Mouse (Mus musculus) intestine, embryonic 14.5 days (tissue): ENCODE measurements at regions not wholly inside any gene's neighbourhood (a gene's known extent, or its start where the extent isn't known, plus 50 kb on each side); places are given as distances from the start of the nearest gene placed in this dataset.

Experiments
- ATAC-seq: fragments of 200-750 bp; cut with Nextera tagmentation; replicated peaks from 2 replicates; pipeline ENCODE4 v1.8.0; 2017; ENCODE audit warnings: low read depth, moderate number of reproducible peaks, moderate TSS enrichment, moderate library complexity; ENCODE audit not compliant: low FRiP score, low TSS enrichment
- DNase-seq: peaks from one replicate; pipeline ENCODE4 v3.0.0-alpha.2; 2018; ENCODE audit warnings: low spot score
- H3K27ac ChIP-seq: fragments of 300-500 bp; sonication (generic); 2 replicates; pipeline ENCODE4 v1.5.1; 2014; ENCODE audit warnings: low read depth, mild to moderate bottlenecking, control low read depth
- H3K27me3 ChIP-seq: fragments of 300-500 bp; sonication (generic); replicated peaks from 2 replicates; pipeline ENCODE4 v1.6.1; 2014; ENCODE audit warnings: low read length, control low read depth; ENCODE audit not compliant: control insufficient read depth, insufficient read depth
- H3K36me3 ChIP-seq: fragments of 300-500 bp; sonication (generic); 2 replicates; pipeline ENCODE4 v1.6.1; 2014; ENCODE audit warnings: low read length, control low read depth; ENCODE audit not compliant: control insufficient read depth, insufficient read depth
- H3K4me1 ChIP-seq: fragments of 300-500 bp; sonication (generic); replicated peaks from 2 replicates; pipeline ENCODE4 v1.6.1; 2014; ENCODE audit warnings: low read length, control low read depth, mixed read lengths; ENCODE audit not compliant: control insufficient read depth, insufficient read depth
- H3K4me2 ChIP-seq: fragments of 300-500 bp; sonication (generic); 2 replicates; pipeline ENCODE4 v1.6.1; 2014; ENCODE audit warnings: low read length
- H3K4me3 ChIP-seq: fragments of 300-500 bp; sonication (generic); 2 replicates; pipeline ENCODE4 v1.5.1; 2014; ENCODE audit warnings: low read depth, low read length, control low read depth, mixed read lengths
- H3K9ac ChIP-seq: fragments of 300-500 bp; sonication (generic); 2 replicates; pipeline ENCODE4 v1.6.1; 2014; ENCODE audit warnings: mild to moderate bottlenecking, low read length
- H3K9me3 ChIP-seq: fragments of 300-500 bp; sonication (generic); 2 replicates; pipeline ENCODE4 v1.6.1; 2016; ENCODE audit warnings: low read length, control low read depth; ENCODE audit not compliant: control insufficient read depth
- WGBS: fragments of 180-500 bp; shearing (Covaris S2); extraction: QIAGEN DNeasy Blood & Tissue Kit; methylation state at CpG from one replicate; pipeline ENCODE4 v1.1.7; 2014; 5-methylcytosine and 5-hydroxymethylcytosine counted together

DNA sequence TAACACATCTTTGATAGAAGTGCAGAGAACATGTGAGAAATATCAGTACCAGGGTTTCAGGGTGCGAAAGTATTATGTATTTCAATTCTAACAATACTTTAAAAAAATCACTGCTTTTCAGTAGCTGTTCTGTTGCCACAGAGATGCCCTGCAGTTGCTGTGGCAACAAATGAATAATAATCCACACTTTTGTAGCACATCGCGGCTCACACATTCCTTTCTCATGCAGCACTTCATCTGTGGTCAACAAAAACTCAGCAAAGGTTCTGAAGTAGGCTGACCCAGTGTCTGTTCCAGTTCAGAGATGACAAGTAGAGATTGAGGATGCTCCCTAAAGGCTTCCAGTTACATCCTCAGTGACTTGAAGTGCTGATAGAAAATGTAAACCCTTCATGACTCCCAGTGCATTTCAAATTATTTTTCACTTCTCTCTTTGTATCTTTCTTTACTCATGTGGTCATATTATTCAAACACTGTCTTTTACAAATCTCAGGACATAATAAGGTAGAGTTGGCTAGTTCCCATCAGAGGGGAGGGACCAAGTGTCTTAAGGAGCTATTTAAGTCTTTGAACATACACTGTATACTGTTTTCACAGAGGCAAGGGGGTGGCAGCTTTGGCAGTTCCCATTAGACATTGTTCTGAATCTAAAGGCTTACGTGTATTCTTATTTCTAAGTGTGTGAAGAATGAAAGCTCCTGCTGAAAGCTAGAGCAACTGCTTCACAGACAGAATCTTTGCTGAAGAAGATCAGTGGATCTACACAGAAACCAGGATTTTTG is 460.6 kb upstream of the Slit2 start:
- H3K27ac ChIP-seq, result no peak overlapping the region
- H3K4me2 ChIP-seq, result no peak overlapping the region
- DNase-seq (no peak), ATAC-seq (no peak)
- 54% methylated on average over 4 of the region's 4 CpGs for WGBS
- no peaks in the 10 kb centered on the region for H3K27me3 ChIP-seq
- no peak overlapping the region for H3K4me3 ChIP-seq
- no peak overlapping the region for H3K9ac ChIP-seq
- H3K36me3 ChIP-seq, result no peaks in the 10 kb centered on the region
- no peaks in the 10 kb centered on the region; the same call in 1 of the 2 replicates for H3K4me1 ChIP-seq
- H3K9me3 ChIP-seq, result no peaks in the 10 kb centered on the region

DNA sequence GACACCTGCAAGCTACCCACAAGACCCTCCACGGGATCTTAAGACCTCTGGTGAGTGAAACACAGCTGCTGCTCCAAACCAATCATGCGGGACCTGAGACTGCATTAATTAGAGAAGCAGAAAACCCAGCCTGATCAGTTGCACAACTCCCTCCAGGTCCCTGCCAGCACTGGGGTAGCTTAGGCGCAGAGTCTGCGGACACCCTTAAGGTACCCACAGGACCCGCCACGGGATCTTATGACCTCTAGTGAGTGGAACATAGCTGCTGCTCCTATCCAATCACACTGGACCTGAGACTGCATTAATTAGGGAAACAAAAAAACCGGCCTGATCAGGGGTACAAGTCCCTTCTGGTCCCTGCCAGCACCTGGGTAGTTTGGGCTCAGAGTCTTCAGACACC is 454.3 kb upstream of the Slit2 start:
- no peak overlapping the region for H3K27ac ChIP-seq
- DNase-seq (no peak), ATAC-seq (no peak)
- no peak overlapping the region for H3K4me2 ChIP-seq
- H3K36me3 ChIP-seq, result no peaks in the 10 kb centered on the region
- H3K9me3 ChIP-seq, result no peaks in the 10 kb centered on the region
- H3K4me1 ChIP-seq, result no peaks in the 10 kb centered on the region
- no peak overlapping the region for H3K4me3 ChIP-seq
- no peak overlapping the region for H3K9ac ChIP-seq
- no peaks in the 10 kb centered on the region for H3K27me3 ChIP-seq
- WGBS, result 90% methylated on average over 7 of the region's 7 CpGs

DNA sequence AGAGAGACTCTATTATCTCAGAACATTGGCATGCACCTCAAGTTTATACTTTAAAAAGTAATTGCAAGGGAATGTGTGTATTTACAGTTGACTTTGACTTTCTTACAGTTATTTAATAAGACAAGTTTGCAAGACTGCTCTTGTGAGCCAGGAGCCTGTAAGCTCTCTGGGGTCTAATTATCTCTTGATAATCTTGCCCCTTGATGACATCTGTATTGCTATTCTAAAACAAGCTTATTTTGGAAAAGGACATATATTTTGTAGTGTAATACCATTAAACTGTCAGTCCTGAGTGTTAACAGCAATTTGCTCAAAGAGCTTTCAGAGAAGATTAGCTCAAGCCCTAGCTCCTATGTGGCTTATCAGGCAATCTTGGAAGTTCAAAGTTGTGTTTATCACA is 445.4 kb upstream of the Slit2 start:
- H3K9me3 ChIP-seq, result no peaks in the 10 kb centered on the region

DNA sequence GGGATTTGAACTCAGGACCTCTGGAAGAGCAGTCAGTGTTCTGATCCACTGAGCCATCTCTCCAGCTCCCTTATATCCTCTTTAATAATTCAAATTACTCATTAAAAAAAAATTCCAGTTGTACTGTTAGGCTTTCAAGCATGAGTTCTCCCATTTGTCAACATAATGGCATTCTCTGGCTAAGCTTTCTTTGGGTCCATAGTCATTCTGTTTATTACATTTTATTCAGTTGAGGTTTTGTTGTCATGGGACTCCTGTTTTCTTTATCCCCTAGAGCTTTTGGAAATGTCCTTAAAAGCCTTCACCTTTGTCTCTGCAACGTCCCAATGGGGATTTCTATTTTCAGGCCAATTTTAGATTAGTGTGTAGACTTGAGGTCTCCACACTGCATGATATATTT is 440.7 kb upstream of the Slit2 start:
- 70% methylated on average over 1 of the region's 1 CpGs for WGBS
- Histone ChIP-seq H3K9ac (no peak overlapping the region), H3K9me3 (no peaks in the 10 kb centered on the region), H3K4me3 (no peak overlapping the region), H3K4me2 (no peak overlapping the region), H3K36me3 (no peaks in the 10 kb centered on the region), H3K27ac (no peak overlapping the region), H3K4me1 (no peaks in the 10 kb centered on the region), H3K27me3 (no peaks in the 10 kb centered on the region)
- DNase-seq, result no peak
- no peak for ATAC-seq

More for the DNA sequence above, 445.4 kb upstream of the Slit2 start:
- H3K4me3 ChIP-seq, result no peak overlapping the region
- ATAC-seq (no peak), DNase-seq (no peak)
- H3K4me1 ChIP-seq, result no peaks in the 10 kb centered on the region
- no peak overlapping the region for H3K9ac ChIP-seq
- H3K27me3 ChIP-seq, result no peaks in the 10 kb centered on the region
- H3K27ac ChIP-seq, result no peak overlapping the region
- H3K4me2 ChIP-seq, result no peak overlapping the region
- H3K36me3 ChIP-seq, result no peaks in the 10 kb centered on the region

DNA sequence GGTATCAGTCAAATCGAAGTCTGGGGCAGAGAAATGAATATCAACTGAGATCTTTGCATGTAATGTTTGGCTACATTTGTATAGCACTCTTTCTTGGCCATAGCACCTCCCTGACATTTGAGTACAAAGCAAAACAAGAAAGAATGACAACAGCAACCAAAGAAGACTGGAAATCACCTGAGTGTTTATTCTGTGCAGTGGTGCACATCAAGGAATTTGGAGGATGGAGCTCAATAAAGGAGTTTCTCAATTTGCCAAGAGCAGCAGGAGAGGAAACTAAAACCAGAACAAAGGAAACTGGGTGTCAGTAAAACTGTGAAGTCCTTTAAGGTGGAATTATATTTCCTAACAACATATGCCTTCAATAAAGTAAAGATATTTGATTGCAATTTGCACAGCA is 426.2 kb upstream of the Slit2 start:
- Histone ChIP-seq H3K27ac (no peak overlapping the region), H3K4me3 (no peak overlapping the region), H3K9ac (no peak overlapping the region), H3K36me3 (no peaks in the 10 kb centered on the region), H3K9me3 (no peaks in the 10 kb centered on the region), H3K4me2 (no peak overlapping the region), H3K4me1 (no peaks in the 10 kb centered on the region), H3K27me3 (no peaks in the 10 kb centered on the region)
- ATAC-seq (no peak), DNase-seq (no peak)
- 71% methylated on average over 1 of the region's 1 CpGs for WGBS

DNA sequence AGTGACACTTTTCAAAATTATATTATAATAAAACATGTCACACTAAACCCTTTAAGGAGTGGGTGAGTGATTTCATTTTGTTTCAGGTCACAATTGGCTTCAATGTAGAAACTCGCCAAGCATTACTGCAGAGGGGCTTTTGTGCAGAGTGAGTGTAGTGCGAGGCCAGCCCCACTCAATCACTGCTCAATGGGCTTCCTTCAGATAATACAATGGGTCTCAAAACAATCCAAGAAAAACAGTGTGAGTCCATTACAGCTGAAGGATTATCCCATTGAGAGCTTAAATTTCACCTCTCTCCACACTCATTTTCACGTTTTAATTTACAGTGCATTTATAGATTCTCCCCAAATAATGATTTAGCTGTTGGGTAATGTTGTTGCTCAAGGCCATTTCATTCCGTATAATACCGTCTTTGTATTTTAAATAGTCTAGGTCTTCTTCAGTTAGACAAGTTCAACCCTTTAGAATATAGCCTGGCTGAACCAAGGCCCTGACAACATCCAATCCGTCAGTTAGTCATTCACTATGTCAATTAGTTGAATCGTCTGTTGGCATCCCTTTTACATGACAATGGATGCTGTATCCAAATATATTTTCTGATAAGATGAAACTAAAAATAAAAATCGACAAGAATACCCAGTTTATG is 425.7 kb upstream of the Slit2 start:
- Histone ChIP-seq H3K36me3 (no peaks in the 10 kb centered on the region), H3K27me3 (no peaks in the 10 kb centered on the region), H3K4me3 (no peak overlapping the region), H3K9me3 (no peaks in the 10 kb centered on the region), H3K4me1 (no peaks in the 10 kb centered on the region), H3K27ac (no peak overlapping the region), H3K4me2 (no peak overlapping the region), H3K9ac (no peak overlapping the region)
- ATAC-seq (no peak), DNase-seq (no peak)
- 81% methylated on average over 8 of the region's 8 CpGs for WGBS
